Mouse (Mus musculus): ENCODE results near the gene Cmip. TPM values are rescaled to one million over a fixed set of nuclear protein-coding genes. Genes with fewer than 3 reads are reported as not detected.
"Not testable (repeated sequence)": the region's sequence is repeated elsewhere in the genome, so short reads cannot be mapped to it uniquely, and the experiment has no call there.

The Cmip gene
- polyA plus RNA-seq, 1 experiment, result 64.9 TPM

GRCm38 (mm10) chr8:117421838-117422237, 165.0 kb downstream of the Cmip start:
- TF ChIP-seq POLR2A (IDR thresholded peaks at IDR 0.05; ENCODE audit: borderline replicate concordance, insufficient read depth, low read length) (no peak), CTCF (IDR thresholded peaks at IDR 0.05; ENCODE audit: borderline replicate concordance, insufficient read depth, low read depth, low read length) (no peak)
- Histone ChIP-seq H3K27me3 (ENCODE audit: control insufficient read depth, insufficient read depth, low read length) (no peaks in the 10 kb centered on the region; the same call in 1 of the 2 replicates), H3K27ac (ENCODE audit: insufficient read depth, low read length) (no peak overlapping the region), H3K4me1 (ENCODE audit: control insufficient read depth, insufficient read depth, low read length) (peaks cover 22% of the 10 kb centered on the region), H3K4me3 (replicated peaks; ENCODE audit: insufficient read depth, low read depth, low read length) (no peak overlapping the region)
- WGBS, result 57% methylated on average over 5 of the region's 5 CpGs
- DNase-seq, result no peak

- Histone ChIP-seq H3K27ac (ENCODE audit: insufficient read depth, low read length) (no peak overlapping the region), H3K4me3 (replicated peaks; ENCODE audit: insufficient read depth, low read depth, low read length) (no peak overlapping the region), H3K27me3 (ENCODE audit: control insufficient read depth, insufficient read depth, low read length) (no peaks in the 10 kb centered on the region; the same call in 1 of the 2 replicates), H3K4me1 (ENCODE audit: control insufficient read depth, insufficient read depth, low read length) (peaks cover 22% of the 10 kb centered on the region)
- peak; percentile 23 to 43 for DNase-seq
- WGBS, result 3% methylated on average over 6 of the region's 6 CpGs
- TF ChIP-seq POLR2A (IDR thresholded peaks at IDR 0.05; ENCODE audit: borderline replicate concordance, insufficient read depth, low read length), result no peak
- no peak for TF ChIP-seq CTCF (IDR thresholded peaks at IDR 0.05; ENCODE audit: borderline replicate concordance, insufficient read depth, low read depth, low read length)
Measured at GRCm38 (mm10) chr8:117422343-117422742, 165.5 kb downstream of the Cmip start.

GRCm38 (mm10) chr8:117423029-117423428, 166.2 kb downstream of the Cmip start:
- H3K4me1 ChIP-seq (ENCODE audit: control insufficient read depth, insufficient read depth, low read length), result peaks cover 22% of the 10 kb centered on the region
- no peak overlapping the region for H3K4me3 ChIP-seq (replicated peaks; ENCODE audit: insufficient read depth, low read depth, low read length)
- no peak for TF ChIP-seq POLR2A (IDR thresholded peaks at IDR 0.05; ENCODE audit: borderline replicate concordance, insufficient read depth, low read length)
- no peak; the same call in 1 of the 2 replicates for TF ChIP-seq CTCF (IDR thresholded peaks at IDR 0.05; ENCODE audit: borderline replicate concordance, insufficient read depth, low read depth, low read length)
- DNase-seq, result peak; percentile 98 to 99
- WGBS, result 3% methylated on average over 4 of the region's 4 CpGs
- H3K27ac ChIP-seq (ENCODE audit: insufficient read depth, low read length), result no peak overlapping the region
- H3K27me3 ChIP-seq (ENCODE audit: control insufficient read depth, insufficient read depth, low read length), result no peaks in the 10 kb centered on the region; the same call in 1 of the 2 replicates

GRCm38 (mm10) chr8:117427816-117428215, 171.0 kb downstream of the Cmip start:
- H3K27ac ChIP-seq (ENCODE audit: insufficient read depth, low read length); H3K27me3 ChIP-seq (ENCODE audit: control insufficient read depth, insufficient read depth, low read length); DNase-seq; H3K4me3 ChIP-seq (replicated peaks; ENCODE audit: insufficient read depth, low read depth, low read length); H3K4me1 ChIP-seq (ENCODE audit: control insufficient read depth, insufficient read depth, low read length): not testable (repeated sequence)
- WGBS, result 90% methylated on average over 8 of the region's 8 CpGs

GRCm38 (mm10) chr8:117428524-117429162, 171.8 kb downstream of the Cmip start:
- no peak for DNase-seq
- Histone ChIP-seq H3K4me1 (ENCODE audit: control insufficient read depth, insufficient read depth, low read length) (peaks cover 2% of the 10 kb centered on the region; the same call in 1 of the 2 replicates), H3K27ac (ENCODE audit: insufficient read depth, low read length) (no peak overlapping the region), H3K4me3 (replicated peaks; ENCODE audit: insufficient read depth, low read depth, low read length) (no peak overlapping the region), H3K27me3 (ENCODE audit: control insufficient read depth, insufficient read depth, low read length) (no peaks in the 10 kb centered on the region; the same call in 1 of the 2 replicates)
- WGBS, result 94% methylated on average over 21 of the region's 21 CpGs
- TF ChIP-seq POLR2A (IDR thresholded peaks at IDR 0.05; ENCODE audit: borderline replicate concordance, insufficient read depth, low read length) (no peak), CTCF (IDR thresholded peaks at IDR 0.05; ENCODE audit: borderline replicate concordance, insufficient read depth, low read depth, low read length) (no peak)

GRCm38 (mm10) chr8:117430624-117431023, 173.8 kb downstream of the Cmip start:
- Histone ChIP-seq H3K27me3 (ENCODE audit: control insufficient read depth, insufficient read depth, low read length) (no peaks in the 10 kb centered on the region; the same call in 1 of the 2 replicates), H3K27ac (ENCODE audit: insufficient read depth, low read length) (no peak overlapping the region), H3K4me1 (ENCODE audit: control insufficient read depth, insufficient read depth, low read length) (no peaks in the 10 kb centered on the region), H3K4me3 (replicated peaks; ENCODE audit: insufficient read depth, low read depth, low read length) (no peak overlapping the region)
- TF ChIP-seq POLR2A (IDR thresholded peaks at IDR 0.05; ENCODE audit: borderline replicate concordance, insufficient read depth, low read length) (no peak), CTCF (IDR thresholded peaks at IDR 0.05; ENCODE audit: borderline replicate concordance, insufficient read depth, low read depth, low read length) (no peak)
- 89% methylated on average over 4 of the region's 4 CpGs for WGBS
- no peak for DNase-seq

GRCm38 (mm10) chr8:117431554-117431953, 174.7 kb downstream of the Cmip start:
- Histone ChIP-seq H3K27ac (ENCODE audit: insufficient read depth, low read length) (no peak overlapping the region), H3K27me3 (ENCODE audit: control insufficient read depth, insufficient read depth, low read length) (no peaks in the 10 kb centered on the region), H3K4me3 (replicated peaks; ENCODE audit: insufficient read depth, low read depth, low read length) (no peak overlapping the region), H3K4me1 (ENCODE audit: control insufficient read depth, insufficient read depth, low read length) (peaks cover 1% of the 10 kb centered on the region; the same call in 1 of the 2 replicates)
- DNase-seq, result no peak
- WGBS, result 96% methylated on average over 3 of the region's 3 CpGs
- TF ChIP-seq CTCF (IDR thresholded peaks at IDR 0.05; ENCODE audit: borderline replicate concordance, insufficient read depth, low read depth, low read length) (no peak), POLR2A (IDR thresholded peaks at IDR 0.05; ENCODE audit: borderline replicate concordance, insufficient read depth, low read length) (no peak)

GRCm38 (mm10) chr8:117432111-117432510, 175.2 kb downstream of the Cmip start:
- H3K27ac ChIP-seq (ENCODE audit: insufficient read depth, low read length), result no peak overlapping the region
- TF ChIP-seq POLR2A (IDR thresholded peaks at IDR 0.05; ENCODE audit: borderline replicate concordance, insufficient read depth, low read length) (no peak), CTCF (IDR thresholded peaks at IDR 0.05; ENCODE audit: borderline replicate concordance, insufficient read depth, low read depth, low read length) (no peak)
- DNase-seq, result no peak
- peaks cover 7% of the 10 kb centered on the region; the same call in 1 of the 2 replicates for H3K4me1 ChIP-seq (ENCODE audit: control insufficient read depth, insufficient read depth, low read length)
- WGBS, result 94% methylated on average over 8 of the region's 8 CpGs
- H3K27me3 ChIP-seq (ENCODE audit: control insufficient read depth, insufficient read depth, low read length), result no peaks in the 10 kb centered on the region
- no peak overlapping the region for H3K4me3 ChIP-seq (replicated peaks; ENCODE audit: insufficient read depth, low read depth, low read length)

Data from cerebellum, adult 2 months (tissue).